Mouse (Mus musculus) colon, adult 2 months (tissue): ENCODE results near the gene C130026I21Rik. TPM values are rescaled to one million over a fixed set of nuclear protein-coding genes. Genes with fewer than 3 reads are reported as not detected.

Experiments
- polyA plus RNA-seq: library from polyadenylated mRNA; depleted of rRNA; stranded (reverse); fragments of >200 nt; gene quantifications from 2 replicates; pipeline ENCODE4 v1.2.3, GENCODE M21; 2012; rRNA removed

Gene C130026I21Rik
- polyA plus RNA-seq, result 0.25 and 0.37 TPM in 2 replicates

GRCm38 (mm10) chr1:85270466-85270865 lies at the start of gene C130026I21Rik:
Gene C130026I21Rik (minus strand): TSS chr1:85270566.

GRCm38 (mm10) chr1:85109753-85110152 lies 160.6 kb downstream of the C130026I21Rik start, which contains the start of gene A530032D15Rik:
Gene A530032D15Rik (minus strand): TSS chr1:85109853.

GRCm38 (mm10) chr1:85099864-85100263 lies 170.5 kb downstream of the C130026I21Rik start, which contains the start of gene Gm10553:
Gene Gm10553 (plus strand): TSS chr1:85100164.

Other genes starting within 250 kb of the C130026I21Rik start
- not detected in 2 replicates for gene Gm10553, start 170.4 kb downstream of the C130026I21Rik start, polyA plus RNA-seq
- 0.07 TPM in 1 of 2 replicates, not detected in the other for gene A530032D15Rik, start 160.7 kb downstream of the C130026I21Rik start, polyA plus RNA-seq